Mouse (Mus musculus) cortical plate, adult 2 months (tissue): ENCODE measurements around the gene Gmfb.

Experiments
- CTCF ChIP-seq: fragments of 200-500 bp; IDR thresholded peaks from 2 replicates; pipeline ENCODE4 v1.5.1; 2011; ENCODE audit warnings: mild to moderate bottlenecking, control low read depth, low read length; ENCODE audit not compliant: insufficient read depth; ENCODE audit errors: extremely low read depth
- POLR2A ChIP-seq: fragments of 200-500 bp; IDR thresholded peaks from 2 replicates; pipeline ENCODE4 v1.6.1; 2011; ENCODE audit warnings: mild to moderate bottlenecking, low read length, control low read depth; ENCODE audit not compliant: insufficient read depth; ENCODE audit errors: extremely low read depth

- TF ChIP-seq CTCF (no peak), POLR2A (no peak)
Measured at GRCm38 (mm10) chr14:46848063-46848590, 26.1 kb upstream of the Gmfb start.
